Mouse (Mus musculus) midbrain, embryonic 14.5 days (tissue): ENCODE results near the gene Npas2. TPM values are rescaled to one million over a fixed set of nuclear protein-coding genes. Genes with fewer than 3 reads are reported as not detected.

Experiments used
- ATAC-seq: fragments of 200-750 bp; cut with Nextera tagmentation; 2 replicates; pipeline ENCODE4 v1.8.0; 2017; ENCODE audit warnings: moderate number of reproducible peaks, moderate library complexity; ENCODE audit not compliant: low FRiP score, low TSS enrichment
- DNase-seq: peaks from one replicate; pipeline ENCODE4 v3.0.0-alpha.2; 2015
- H3K27ac ChIP-seq: fragments of 300-500 bp; sonication (generic); replicated peaks from 2 replicates; pipeline ENCODE4 v1.5.1; 2014; ENCODE audit warnings: mild to moderate bottlenecking, low read depth, low read length, moderate library complexity
- H3K27me3 ChIP-seq: fragments of 300-500 bp; sonication (generic); 2 replicates; pipeline ENCODE4 v1.6.1; 2014; ENCODE audit warnings: low read length, control low read depth, mixed read lengths; ENCODE audit not compliant: control insufficient read depth, insufficient read depth
- H3K36me3 ChIP-seq: fragments of 300-500 bp; sonication (generic); 2 replicates; pipeline ENCODE4 v1.6.1; 2014; ENCODE audit warnings: low read length, control low read depth; ENCODE audit not compliant: control insufficient read depth, insufficient read depth
- H3K4me1 ChIP-seq: fragments of 300-500 bp; sonication (generic); 2 replicates; pipeline ENCODE4 v1.6.1; 2014; ENCODE audit warnings: mild to moderate bottlenecking, antibody characterized with exemption, low read length, control low read depth; ENCODE audit not compliant: control insufficient read depth, insufficient read depth
- H3K4me2 ChIP-seq: fragments of 300-500 bp; sonication (generic); 2 replicates; pipeline ENCODE4 v1.6.1; 2014; ENCODE audit warnings: mild to moderate bottlenecking, low read length, moderate library complexity
- H3K4me3 ChIP-seq: fragments of 300-500 bp; sonication (generic); replicated peaks from 2 replicates; pipeline ENCODE4 v1.5.1; 2014; ENCODE audit warnings: low read depth, low read length
- H3K9ac ChIP-seq: fragments of 300-500 bp; sonication (generic); replicated peaks from 2 replicates; pipeline ENCODE4 v1.6.1; 2014; ENCODE audit warnings: mild to moderate bottlenecking, low read length, moderate library complexity
- H3K9me3 ChIP-seq: fragments of 300-500 bp; sonication (generic); 2 replicates; pipeline ENCODE4 v1.6.1; 2016; ENCODE audit warnings: low read length, control low read depth, mixed read lengths; ENCODE audit not compliant: control insufficient read depth
- WGBS: fragments of 180-500 bp; shearing (Covaris S2); extraction: QIAGEN DNeasy Blood & Tissue Kit; methylation state at CpG from one replicate; pipeline ENCODE4 v1.1.7; 2014; 5-methylcytosine and 5-hydroxymethylcytosine counted together
- polyA plus RNA-seq: library from polyadenylated mRNA; unstranded; fragments of >200 nt; fragmentation: Nextera tagmentation; extraction: Ambion mirVana; gene quantifications from 2 replicates; pipeline ENCODE4 v1.2.1, GENCODE M21; 2014

Npas2 gene
- polyA plus RNA-seq, 1 experiment from 2014 or later: 0.33 TPM

- Histone ChIP-seq H3K4me3 (no peak overlapping the region), H3K27ac (no peak overlapping the region), H3K4me2 (no peak overlapping the region), H3K9ac (no peak overlapping the region), H3K4me1 (no peaks in the 10 kb centered on the region), H3K9me3 (no peaks in the 10 kb centered on the region), H3K27me3 (no peaks in the 10 kb centered on the region), H3K36me3 (no peaks in the 10 kb centered on the region)
- ATAC-seq (no peak), DNase-seq (no peak)
- 85% methylated on average over 6 of the region's 6 CpGs for WGBS
These were observed 128.4 kb downstream of the Npas2 start for GRCm38 (mm10) chr1:39321954-39322353.

- no peak for DNase-seq
- Histone ChIP-seq H3K4me1 (no peaks in the 10 kb centered on the region), H3K9me3 (no peaks in the 10 kb centered on the region), H3K27ac (no peak overlapping the region), H3K4me3 (no peak overlapping the region), H3K36me3 (no peaks in the 10 kb centered on the region), H3K9ac (no peak overlapping the region), H3K27me3 (no peaks in the 10 kb centered on the region), H3K4me2 (no peak overlapping the region)
- WGBS: 91% methylated on average over 6 of the region's 6 CpGs
- no peak for ATAC-seq
These were observed 131.7 kb downstream of the Npas2 start for GRCm38 (mm10) chr1:39325228-39325627.

GRCm38 (mm10) chr1:39327546-39327945 is 134.0 kb downstream of the Npas2 start:
- no peak overlapping the region for H3K9ac ChIP-seq
- no peak overlapping the region for H3K27ac ChIP-seq
- 84% methylated on average over 7 of the region's 7 CpGs for WGBS
- no peaks in the 10 kb centered on the region for H3K4me1 ChIP-seq
- ATAC-seq (no peak), DNase-seq (no peak)
- H3K36me3 ChIP-seq: no peaks in the 10 kb centered on the region
- H3K4me2 ChIP-seq: no peak overlapping the region
- no peaks in the 10 kb centered on the region for H3K27me3 ChIP-seq
- no peak overlapping the region for H3K4me3 ChIP-seq
- H3K9me3 ChIP-seq: no peaks in the 10 kb centered on the region

GRCm38 (mm10) chr1:39330857-39331594 is 137.5 kb downstream of the Npas2 start:
- no peak overlapping the region for H3K27ac ChIP-seq
- H3K27me3 ChIP-seq: no peaks in the 10 kb centered on the region
- no peak overlapping the region for H3K4me3 ChIP-seq
- H3K36me3 ChIP-seq: no peaks in the 10 kb centered on the region
- H3K9ac ChIP-seq: no peak overlapping the region
- H3K9me3 ChIP-seq: no peaks in the 10 kb centered on the region
- H3K4me2 ChIP-seq: no peak overlapping the region
- DNase-seq: no peak
- 90% methylated on average over 7 of the region's 7 CpGs for WGBS
- H3K4me1 ChIP-seq: no peaks in the 10 kb centered on the region
- no peak for ATAC-seq

GRCm38 (mm10) chr1:39332456-39332855 is 138.9 kb downstream of the Npas2 start:
- H3K9me3 ChIP-seq: no peaks in the 10 kb centered on the region
- no peak overlapping the region for H3K27ac ChIP-seq
- H3K9ac ChIP-seq: no peak overlapping the region
- H3K4me1 ChIP-seq: no peaks in the 10 kb centered on the region
- no peaks in the 10 kb centered on the region for H3K36me3 ChIP-seq
- H3K4me3 ChIP-seq: no peak overlapping the region
- no peak overlapping the region for H3K4me2 ChIP-seq
- WGBS: 83% methylated on average over 4 of the region's 4 CpGs
- ATAC-seq (no peak), DNase-seq (no peak)
- no peaks in the 10 kb centered on the region for H3K27me3 ChIP-seq

- Histone ChIP-seq H3K36me3 (no peaks in the 10 kb centered on the region), H3K4me1 (no peaks in the 10 kb centered on the region), H3K4me2 (no peak overlapping the region), H3K4me3 (no peak overlapping the region), H3K9ac (no peak overlapping the region), H3K9me3 (no peaks in the 10 kb centered on the region), H3K27me3 (no peaks in the 10 kb centered on the region), H3K27ac (no peak overlapping the region)
- no peak for DNase-seq
- no peak for ATAC-seq
- WGBS: 23% methylated on average over 15 of the region's 15 CpGs
These were observed 142.1 kb downstream of the Npas2 start for GRCm38 (mm10) chr1:39335561-39336196.

- no peak for ATAC-seq
- H3K4me2 ChIP-seq: no peak overlapping the region
- H3K9ac ChIP-seq: no peak overlapping the region
- H3K4me1 ChIP-seq: no peaks in the 10 kb centered on the region
- H3K27ac ChIP-seq: no peak overlapping the region
- H3K9me3 ChIP-seq: no peaks in the 10 kb centered on the region
- H3K36me3 ChIP-seq: no peaks in the 10 kb centered on the region
- DNase-seq: no peak
- no peak overlapping the region for H3K4me3 ChIP-seq
- 82% methylated on average over 8 of the region's 8 CpGs for WGBS
- H3K27me3 ChIP-seq: no peaks in the 10 kb centered on the region
These were observed 143.3 kb downstream of the Npas2 start for GRCm38 (mm10) chr1:39336788-39337187.

- 84% methylated on average over 10 of the region's 10 CpGs for WGBS
- no peak for DNase-seq
These were observed 145.3 kb downstream of the Npas2 start for GRCm38 (mm10) chr1:39338831-39339230.

GRCm38 (mm10) chr1:39339455-39339854 is 145.9 kb downstream of the Npas2 start:
- no peaks in the 10 kb centered on the region for H3K36me3 ChIP-seq
- 50% methylated on average over 5 of the region's 5 CpGs for WGBS
- no peaks in the 10 kb centered on the region for H3K4me1 ChIP-seq
- ATAC-seq (no peak), DNase-seq (no peak)
- no peak overlapping the region for H3K9ac ChIP-seq
- H3K27ac ChIP-seq: no peak overlapping the region
- no peak overlapping the region for H3K4me2 ChIP-seq
- H3K4me3 ChIP-seq: no peak overlapping the region
- H3K9me3 ChIP-seq: no peaks in the 10 kb centered on the region
- no peaks in the 10 kb centered on the region for H3K27me3 ChIP-seq

More at GRCm38 (mm10) chr1:39338831-39339230, 145.3 kb downstream of the Npas2 start:
- ATAC-seq: no peak
- Histone ChIP-seq H3K36me3 (no peaks in the 10 kb centered on the region), H3K4me2 (no peak overlapping the region), H3K9me3 (no peaks in the 10 kb centered on the region), H3K4me3 (no peak overlapping the region), H3K4me1 (no peaks in the 10 kb centered on the region), H3K27me3 (no peaks in the 10 kb centered on the region), H3K27ac (no peak overlapping the region), H3K9ac (no peak overlapping the region)
